Mouse (Mus musculus) lung, postnatal 25 days (tissue): ENCODE results near the gene Kcnn3.
A peak's percentile ranks its signal among the peaks of the same experiment; 100 is the strongest.

Source experiments
- DNase-seq: peaks from one replicate; pipeline ENCODE4 v3.0.0; 2022; ENCODE audit warnings: low spot score

The Kcnn3 gene

GRCm38 (mm10) chr3:89667131-89667530 lies 147.2 kb downstream of the Kcnn3 start:
- DNase-seq, result no peak

- DNase-seq, result no peak
Observed at GRCm38 (mm10) chr3:89671334-89671733, 151.4 kb downstream of the Kcnn3 start.

- DNase-seq, result no peak
Observed at GRCm38 (mm10) chr3:89672573-89673317, 152.8 kb downstream of the Kcnn3 start.

DNA sequence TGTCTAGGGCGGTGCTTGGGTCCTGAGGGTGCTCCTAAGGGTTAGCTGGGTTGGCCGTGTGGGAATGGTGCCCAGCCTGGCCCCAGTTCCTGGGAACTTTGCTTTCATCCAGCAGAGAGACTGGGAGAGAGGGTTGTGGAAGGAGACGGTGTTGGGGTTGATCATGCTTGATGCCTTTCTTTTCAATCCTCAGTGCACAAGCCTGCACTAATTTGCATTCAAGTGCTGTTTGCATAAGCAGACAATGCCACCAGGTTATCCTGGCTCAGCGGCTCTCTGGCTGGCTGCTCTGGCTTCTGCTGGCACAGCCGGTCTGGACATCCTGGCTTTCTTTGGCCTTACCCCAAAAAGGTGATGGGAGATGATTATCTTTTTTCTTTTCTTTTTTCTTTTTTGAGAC lies 157.7 kb downstream of the Kcnn3 start:
- no peak for DNase-seq

DNA sequence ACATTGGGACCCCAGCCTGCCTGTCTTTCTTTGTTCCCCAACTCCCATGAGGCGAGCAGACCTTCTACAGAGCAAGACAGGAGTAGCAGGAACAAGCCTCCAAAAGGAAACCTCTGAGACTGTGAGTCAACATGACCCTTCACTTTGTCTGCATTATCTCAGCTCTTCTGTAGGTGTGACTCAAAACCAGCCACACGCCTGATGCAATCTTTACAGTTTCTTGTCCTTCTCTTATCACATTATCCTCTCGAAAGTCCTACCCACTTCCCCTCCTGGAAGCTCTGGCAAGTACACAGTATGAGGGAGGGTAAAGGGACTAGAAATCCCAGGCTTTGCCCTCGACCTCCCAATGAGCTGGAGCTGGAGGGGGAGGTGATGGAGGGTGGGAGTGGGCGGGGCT lies 166.1 kb downstream of the Kcnn3 start:
- no peak for DNase-seq

GRCm38 (mm10) chr3:89688694-89689581 lies 169.0 kb downstream of the Kcnn3 start:
- DNase-seq, result peak; percentile 78

DNA sequence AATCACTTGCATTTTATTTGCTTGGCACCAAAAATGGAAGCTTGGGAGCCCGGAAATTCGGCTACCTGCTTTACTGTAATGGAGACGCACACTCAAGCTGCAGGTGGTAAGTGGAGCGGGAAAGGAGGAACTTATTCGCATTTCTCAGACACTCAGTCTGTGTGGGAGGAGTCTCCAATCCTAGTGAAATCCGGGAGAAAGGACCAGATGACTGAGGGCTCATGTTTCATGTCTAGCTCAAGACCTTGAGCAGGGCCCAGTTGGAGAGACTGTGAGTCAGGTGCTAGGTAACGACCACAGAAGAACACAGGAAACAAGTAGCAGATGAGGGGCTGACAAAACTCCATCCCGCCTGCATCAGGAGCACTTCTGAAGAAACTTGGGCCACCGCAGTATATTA lies 171.8 kb downstream of the Kcnn3 start:
- no peak for DNase-seq

DNA sequence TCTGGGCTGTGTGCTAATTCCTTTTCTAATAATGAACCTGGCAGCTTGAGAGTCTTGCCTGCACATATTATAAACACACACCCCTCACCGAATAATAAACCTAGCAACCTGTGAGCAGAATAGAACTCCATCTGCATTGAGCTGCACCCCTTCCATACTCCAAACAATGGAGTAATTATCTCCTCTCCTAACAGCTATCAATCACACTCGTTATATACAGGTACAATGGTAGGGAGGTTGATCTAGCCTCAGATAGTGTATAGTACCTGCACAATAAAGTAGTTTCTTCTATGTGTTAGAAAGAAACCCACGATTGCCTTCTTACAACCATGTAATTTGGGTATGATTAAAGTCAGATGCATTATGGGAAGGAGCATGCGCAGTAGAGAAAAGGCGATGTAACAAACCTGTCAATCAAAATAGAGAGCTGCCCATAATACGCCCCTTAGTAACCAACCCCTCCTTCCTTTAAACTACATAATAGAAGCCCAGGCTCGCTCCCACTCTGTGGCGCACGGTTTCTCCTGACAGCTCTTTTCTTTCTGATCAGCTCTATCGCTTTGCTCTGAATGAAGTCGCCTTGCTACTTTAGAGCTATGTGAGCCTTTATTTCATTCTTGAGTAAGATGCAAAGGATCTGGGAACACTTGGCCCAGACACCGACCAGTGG lies 176.3 kb downstream of the Kcnn3 start:
- DNase-seq, result no peak

DNA sequence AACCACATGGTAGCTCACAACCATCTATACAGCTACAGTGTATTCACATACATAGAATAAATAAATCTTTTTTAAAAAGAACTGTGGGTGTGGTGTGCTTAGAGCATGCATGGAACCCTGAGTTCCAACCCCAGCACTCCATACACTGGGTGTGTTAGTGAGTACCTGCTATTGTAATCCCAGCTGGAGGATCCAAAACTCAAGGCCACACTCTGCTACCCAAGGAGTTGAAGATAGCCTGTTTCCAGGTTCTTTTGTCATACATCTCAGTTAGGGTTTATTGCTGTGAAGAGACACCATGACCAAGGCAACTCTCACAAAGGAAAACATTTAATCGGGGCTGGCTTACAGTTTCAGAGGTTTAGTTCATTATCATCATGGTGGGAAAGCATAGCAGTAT lies 179.0 kb downstream of the Kcnn3 start:
- DNase-seq, result no peak

DNA sequence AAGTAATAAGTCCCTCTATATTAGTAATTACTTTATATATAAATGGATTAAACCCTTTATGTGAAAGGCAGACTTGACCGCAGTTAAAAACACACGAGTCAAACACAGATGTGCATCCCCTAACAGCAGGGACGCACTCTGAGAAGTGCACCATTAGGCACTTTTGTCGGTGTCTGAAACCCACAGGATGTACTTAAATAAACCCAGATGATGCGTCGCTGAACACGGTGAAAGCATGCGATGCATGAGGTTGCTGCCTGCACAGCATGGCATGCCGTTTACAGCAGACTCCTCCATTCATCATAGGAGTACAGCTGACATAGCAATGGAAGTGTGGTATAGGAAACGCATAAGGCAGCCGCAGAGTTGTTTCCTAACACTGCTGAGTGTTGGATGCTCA lies 180.5 kb downstream of the Kcnn3 start:
- no peak for DNase-seq

DNA sequence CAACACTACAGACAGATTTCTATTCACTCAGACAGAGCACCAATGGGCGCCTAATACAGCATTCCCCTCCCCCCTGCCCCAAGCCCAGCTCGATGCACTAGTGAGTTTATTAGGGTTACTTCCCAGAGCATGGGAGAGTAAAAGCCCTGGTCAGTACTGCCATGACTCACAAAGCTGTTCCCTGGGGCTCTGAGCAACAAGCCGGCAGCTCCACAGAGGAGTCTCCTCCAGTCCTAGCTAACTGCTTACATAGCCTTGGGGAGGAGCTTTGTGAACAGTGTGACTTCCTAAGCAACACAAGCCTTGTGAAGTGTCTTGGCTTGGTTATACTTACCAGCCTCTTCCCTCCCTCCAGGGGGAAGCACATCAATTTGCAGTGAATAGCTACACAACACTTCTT lies 183.6 kb downstream of the Kcnn3 start:
- DNase-seq, result no peak

- no peak for DNase-seq
Observed at GRCm38 (mm10) chr3:89704064-89704463, 184.1 kb downstream of the Kcnn3 start.

DNA sequence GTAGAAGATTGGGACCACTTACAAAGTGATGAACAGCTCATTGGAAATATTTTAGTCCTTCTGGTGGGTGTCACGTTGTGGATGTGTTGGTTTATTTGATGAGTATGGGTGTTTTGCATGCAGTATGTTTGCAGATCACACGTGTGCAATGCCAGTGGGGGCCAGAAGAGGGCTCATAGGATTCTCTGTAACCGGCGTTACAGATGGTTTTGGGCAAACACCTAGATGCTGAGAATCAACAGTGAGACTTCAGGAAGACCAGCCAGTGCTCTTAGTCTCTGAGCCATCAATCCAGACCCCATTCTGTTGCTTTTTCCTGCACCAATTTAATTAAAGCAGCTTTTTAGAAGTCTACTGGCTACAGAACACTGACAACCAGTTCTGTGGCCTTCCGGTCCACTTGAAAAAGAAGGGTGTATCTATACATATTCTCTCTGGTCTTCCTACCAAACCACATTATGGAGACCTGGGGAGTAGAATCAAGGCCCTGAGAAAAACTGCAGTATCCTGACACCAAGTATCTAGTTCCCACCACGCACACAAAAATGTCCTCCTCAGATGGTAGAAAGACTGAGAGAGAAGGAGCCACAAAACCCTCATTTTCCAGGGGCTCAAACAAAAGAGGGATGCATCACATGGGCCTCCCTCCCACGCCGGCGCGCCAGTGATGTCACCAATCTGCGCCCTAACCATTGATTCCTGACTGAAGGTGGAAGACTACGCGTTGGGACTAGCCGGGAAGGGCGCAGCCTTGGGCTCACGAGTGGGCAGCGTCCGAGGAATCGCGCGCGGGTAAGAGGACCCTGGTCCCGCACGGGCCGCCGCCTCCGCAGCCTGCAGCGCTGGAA lies 194.6 kb downstream of the Kcnn3 start, which contains the start of gene Adar:
Adar (plus strand) TSS at position 664 of the 848 bp plus-strand sequence.
- peak; percentile 61 for DNase-seq

- peak; percentile 8 for DNase-seq
Observed at GRCm38 (mm10) chr3:89715207-89715966, 195.4 kb downstream of the Kcnn3 start.

DNA sequence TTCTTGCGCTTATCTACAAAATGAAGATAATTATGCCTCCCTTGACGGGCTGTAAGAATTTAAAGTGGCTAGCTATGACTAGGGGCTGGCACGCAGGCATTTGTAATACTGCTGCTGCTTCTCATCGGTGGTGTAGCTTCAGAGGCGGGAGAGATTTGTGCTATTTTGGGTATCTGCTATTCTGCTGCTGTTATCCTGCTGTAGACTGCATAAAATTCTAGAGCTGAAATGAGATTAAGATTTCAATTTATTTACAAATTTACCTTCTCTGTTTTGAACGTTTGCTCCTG lies 195.9 kb downstream of the Kcnn3 start:
- DNase-seq, result no peak

DNA sequence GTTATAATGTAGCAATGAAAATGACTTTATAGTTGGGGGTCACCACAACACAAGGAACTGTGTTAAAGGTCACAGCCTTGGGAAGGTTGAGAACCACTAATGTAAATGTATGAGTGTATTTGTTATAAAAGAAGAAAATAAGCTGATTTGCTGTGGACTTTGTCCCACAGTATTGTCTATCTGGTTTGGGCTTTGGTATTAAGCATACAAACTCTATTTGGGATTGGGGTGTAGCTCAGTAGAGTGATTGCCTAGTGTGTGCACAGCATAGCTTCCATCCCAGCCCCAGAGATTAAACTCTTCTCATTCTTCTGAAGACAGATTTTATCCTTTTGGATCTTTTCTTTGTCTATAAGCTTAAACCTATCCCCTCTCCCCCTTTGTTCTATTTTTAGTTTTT lies 202.1 kb downstream of the Kcnn3 start:
- DNase-seq, result no peak

DNA sequence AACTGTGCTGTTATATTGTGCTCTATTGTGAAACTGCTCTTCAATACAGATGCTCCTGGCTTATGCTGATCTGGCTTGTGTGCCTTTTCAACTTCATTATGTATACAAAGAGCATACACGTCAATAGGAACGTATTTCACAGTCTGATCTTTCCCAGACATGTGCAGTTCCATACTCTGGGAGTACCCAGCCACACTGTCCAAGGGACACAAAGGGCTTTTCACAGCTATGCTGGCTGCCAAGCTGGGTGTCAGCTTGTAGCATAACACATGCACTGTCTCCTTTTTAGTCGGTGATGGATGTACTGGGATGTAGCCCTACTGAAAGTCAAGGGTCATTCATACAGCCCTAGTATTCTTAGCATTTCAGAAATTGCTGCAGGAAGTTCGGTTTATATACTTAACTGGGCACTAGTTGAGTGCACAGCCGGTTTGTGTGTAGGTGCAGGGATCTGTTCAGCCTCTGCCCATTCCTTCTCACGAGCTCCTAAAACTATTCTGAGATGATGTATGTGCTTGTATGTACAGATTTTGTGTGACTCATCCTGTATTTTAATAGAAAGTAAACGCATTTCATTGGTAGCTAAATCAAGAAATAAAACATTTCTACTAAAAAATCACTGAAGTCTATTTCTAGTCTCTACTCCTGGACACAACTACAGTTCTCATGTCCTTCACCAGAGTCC lies 203.6 kb downstream of the Kcnn3 start:
- DNase-seq, result no peak
